Mouse (Mus musculus) spleen, adult 2 months (tissue): Measurements from ENCODE around the gene Ypel3. TPM values are rescaled to one million over a fixed set of nuclear protein-coding genes. Genes with fewer than 3 reads are reported as not detected.

Experiments
- DNase-seq, 2 experiments: peaks; one replicate each; pipeline versions ENCODE4 v3.0.0 to v3.0.0-alpha.2; 2012 to 2021; ENCODE audit warnings: low spot score in 2 of 2, low read depth in 1 of 2
- H3K27ac ChIP-seq: fragments of 200-500 bp; 2 replicates; pipeline ENCODE4 v1.5.1; 2012; ENCODE audit warnings: low read length, inconsistent platforms; ENCODE audit not compliant: insufficient read depth
- H3K27me3 ChIP-seq: fragments of 200-500 bp; 2 replicates; pipeline ENCODE4 v1.6.1; 2012; ENCODE audit warnings: mild to moderate bottlenecking, moderate library complexity, low read length, inconsistent platforms; ENCODE audit not compliant: control insufficient read depth, insufficient read depth
- H3K36me3 ChIP-seq: fragments of 200-500 bp; 2 replicates; pipeline ENCODE4 v1.6.1; 2012; ENCODE audit warnings: mild to moderate bottlenecking, low read length, inconsistent platforms; ENCODE audit not compliant: control insufficient read depth, insufficient read depth
- H3K4me1 ChIP-seq: fragments of 200-500 bp; 2 replicates; pipeline ENCODE4 v1.6.1; 2011; ENCODE audit warnings: inconsistent platforms; ENCODE audit not compliant: control insufficient read depth, insufficient read depth, insufficient read length
- H3K4me3 ChIP-seq: fragments of 200-500 bp; 2 replicates; pipeline ENCODE4 v1.5.1; 2011; ENCODE audit warnings: mild to moderate bottlenecking, inconsistent platforms; ENCODE audit not compliant: insufficient read depth, insufficient read length; ENCODE audit errors: extremely low read depth
- CTCF ChIP-seq: fragments of 200-500 bp; IDR thresholded peaks from 2 replicates; pipeline ENCODE4 v1.5.1; 2011; ENCODE audit warnings: mild to moderate bottlenecking, inconsistent platforms; ENCODE audit not compliant: insufficient read depth, insufficient read length, insufficient replicate concordance; ENCODE audit errors: extremely low read depth
- POLR2A ChIP-seq: fragments of 200-500 bp; IDR thresholded peaks from 2 replicates; pipeline ENCODE4 v1.6.1; 2011; ENCODE audit warnings: low read depth, low read length, inconsistent platforms
- WGBS: fragments of 180-500 bp; shearing (Covaris S2); methylation state at CpG from one replicate; pipeline ENCODE4 v1.1.7; 2018; 5-methylcytosine and 5-hydroxymethylcytosine counted together
- polyA plus RNA-seq: library from polyadenylated mRNA; depleted of rRNA; stranded (reverse); fragments of >200 nt; gene quantifications from 2 replicates; pipeline ENCODE4 v1.2.3, GENCODE M21; 2012

Ypel3 gene
- polyA plus RNA-seq, 1 experiment = 393 TPM

DNA sequence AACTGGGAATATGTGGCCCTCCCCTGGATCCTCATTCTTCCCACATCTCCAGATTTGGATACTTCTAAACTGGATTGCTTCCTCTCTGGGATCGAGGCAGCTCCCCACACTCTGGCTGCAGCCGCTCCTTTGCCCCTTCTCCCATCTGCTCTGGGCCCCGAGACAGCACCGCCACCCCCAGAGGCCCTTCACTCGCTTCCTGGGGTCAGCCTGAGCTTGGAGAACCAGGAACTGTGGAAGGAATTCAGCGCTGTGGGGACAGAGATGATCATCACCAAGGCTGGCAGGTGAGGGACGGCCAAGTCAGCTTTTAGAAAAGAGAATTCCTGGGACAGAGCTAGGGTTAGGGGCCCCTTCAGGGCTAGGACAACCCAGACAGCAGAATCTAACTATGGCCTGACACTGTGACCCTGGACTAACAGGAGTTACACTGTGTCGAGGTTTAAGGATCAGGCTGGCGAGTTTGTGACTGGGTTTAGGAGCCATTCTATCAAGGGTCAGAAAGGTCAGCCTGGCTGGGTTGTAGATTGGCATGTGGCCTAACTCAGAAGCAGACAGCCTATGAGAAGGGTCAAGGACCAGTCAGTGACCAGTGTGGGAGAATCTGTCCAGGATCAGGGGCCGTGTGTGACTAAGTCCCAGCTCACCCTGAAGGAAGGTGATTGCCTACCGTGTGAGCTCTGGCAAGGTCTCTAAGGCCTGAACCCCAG lies 5.1 kb downstream of the Ypel3 start:
- Histone ChIP-seq H3K27me3 (no peaks in the 10 kb centered on the region), H3K36me3 (peaks cover 31% of the 10 kb centered on the region), H3K4me3 (no peak overlapping the region), H3K4me1 (peaks cover 15% of the 10 kb centered on the region), H3K27ac (no peak overlapping the region)
- no peak for DNase-seq
- 85% methylated on average over 11 of the region's 11 CpGs for WGBS
- no peak for TF ChIP-seq CTCF
- no peak for TF ChIP-seq POLR2A

- no peak for TF ChIP-seq POLR2A
- no peak for TF ChIP-seq CTCF
- 87% methylated on average over 13 of the region's 13 CpGs for WGBS
- peaks cover 11% of the 10 kb centered on the region for H3K4me1 ChIP-seq
- no peak overlapping the region for H3K4me3 ChIP-seq
- H3K27me3 ChIP-seq = no peaks in the 10 kb centered on the region
- H3K36me3 ChIP-seq = peaks cover 38% of the 10 kb centered on the region
- DNase-seq = no peak
- no peak overlapping the region for H3K27ac ChIP-seq
Observed at GRCm38 (mm10) chr7:126782693-126783092, 5.9 kb downstream of the Ypel3 start.

GRCm38 (mm10) chr7:126784469-126784868 lies 7.7 kb downstream of the Ypel3 start:
- 83% methylated on average over 7 of the region's 7 CpGs for WGBS
- Histone ChIP-seq H3K27me3 (no peaks in the 10 kb centered on the region), H3K4me1 (peaks cover 4% of the 10 kb centered on the region; the same call in 1 of the 2 replicates), H3K4me3 (no peak overlapping the region), H3K36me3 (peaks cover 45% of the 10 kb centered on the region), H3K27ac (no peak overlapping the region)
- DNase-seq = no peak
- TF ChIP-seq CTCF = no peak
- no peak for TF ChIP-seq POLR2A

DNA sequence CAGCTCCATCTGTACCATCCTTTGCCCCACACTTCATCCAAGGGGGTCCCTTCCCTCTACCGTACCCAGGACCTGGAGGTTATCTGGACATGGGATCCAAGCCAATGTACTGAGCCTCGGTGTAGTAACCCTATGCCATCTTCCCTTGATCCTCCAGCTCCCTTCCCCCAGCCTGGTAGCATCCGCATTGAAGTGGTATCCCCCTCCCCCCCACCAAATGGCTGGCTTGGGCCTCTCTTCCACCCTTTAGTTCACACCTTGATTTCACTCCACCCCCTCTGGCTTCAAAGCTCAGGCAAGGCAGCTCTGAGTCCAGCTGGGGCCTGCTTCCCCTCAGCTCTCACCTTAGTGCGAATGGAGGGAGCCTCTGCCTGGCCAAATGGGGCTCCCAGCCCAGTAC lies 8.3 kb downstream of the Ypel3 start:
- Histone ChIP-seq H3K27me3 (no peaks in the 10 kb centered on the region), H3K4me1 (peaks cover 2% of the 10 kb centered on the region; the same call in 1 of the 2 replicates), H3K27ac (no peak overlapping the region), H3K36me3 (peaks cover 50% of the 10 kb centered on the region), H3K4me3 (no peak overlapping the region)
- 87% methylated on average over 4 of the region's 4 CpGs for WGBS
- DNase-seq = no peak
- TF ChIP-seq CTCF (no peak), POLR2A (no peak)

DNA sequence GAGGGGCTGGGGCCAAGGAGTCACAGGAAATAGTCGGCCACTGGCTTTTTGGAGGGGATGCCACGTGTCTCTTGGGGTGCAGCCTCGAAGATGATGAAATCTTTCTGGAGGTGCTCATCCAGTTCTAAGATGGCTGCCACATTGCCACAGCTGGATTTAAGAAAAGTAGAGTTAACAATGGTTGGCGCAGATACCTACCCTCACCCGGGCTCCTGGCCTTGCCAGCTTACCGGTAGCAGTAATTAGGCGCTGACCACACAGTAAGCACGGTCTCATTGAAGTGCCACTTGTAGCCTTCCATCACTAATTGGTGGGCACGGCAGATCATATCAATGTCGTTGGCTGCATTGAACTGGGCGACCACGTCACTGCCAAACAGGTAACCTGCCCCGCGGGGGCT lies 9.4 kb downstream of the Ypel3 start:
- H3K4me3 ChIP-seq = no peak overlapping the region
- no peak overlapping the region for H3K27ac ChIP-seq
- H3K27me3 ChIP-seq = no peaks in the 10 kb centered on the region
- H3K4me1 ChIP-seq = peaks cover 2% of the 10 kb centered on the region; the same call in 1 of the 2 replicates
- no peak for DNase-seq
- TF ChIP-seq CTCF (no peak), POLR2A (no peak)
- WGBS = 90% methylated on average over 14 of the region's 14 CpGs
- peaks cover 50% of the 10 kb centered on the region for H3K36me3 ChIP-seq

- Histone ChIP-seq H3K27ac (no peak overlapping the region), H3K27me3 (no peaks in the 10 kb centered on the region), H3K36me3 (peaks cover 44% of the 10 kb centered on the region), H3K4me3 (no peak overlapping the region), H3K4me1 (peaks cover 2% of the 10 kb centered on the region; the same call in 1 of the 2 replicates)
- 92% methylated on average over 4 of the region's 4 CpGs for WGBS
- DNase-seq = no peak
- TF ChIP-seq POLR2A (no peak), CTCF (no peak)
Observed at GRCm38 (mm10) chr7:126789141-126789540, 12.4 kb downstream of the Ypel3 start.

GRCm38 (mm10) chr7:126791851-126792720 lies 15.3 kb downstream of the Ypel3 start, which contains the start of gene Ppp4c:
TSS of gene Ppp4c (minus strand) at chr7:126792496.
- TF ChIP-seq POLR2A = peak; percentile 79
- TF ChIP-seq CTCF = no peak
- under 1% methylated on average over 82 of the region's 83 CpGs for WGBS
- H3K4me1 ChIP-seq = peaks cover 2% of the 10 kb centered on the region; the same call in 1 of the 2 replicates
- H3K4me3 ChIP-seq = peak within 1 kb of the TSS; percentile 83
- peak within 1 kb of the TSS; percentile 92 for H3K27ac ChIP-seq
- no peaks in the 10 kb centered on the region for H3K27me3 ChIP-seq
- peak; percentile 95 to 97 for DNase-seq
- H3K36me3 ChIP-seq = peaks cover 41% of the 10 kb centered on the region
